Mouse (Mus musculus) heart, postnatal 0 days (tissue): ENCODE data around the gene Pip5k1b. TPM values are rescaled to one million over a fixed set of nuclear protein-coding genes. Genes with fewer than 3 reads are reported as not detected.

Experiments used
- ATAC-seq: fragments of 200-750 bp; cut with Nextera tagmentation; 2 replicates; pipeline ENCODE4 v1.8.0; 2017; ENCODE audit warnings: low read depth, moderate number of reproducible peaks, moderate library complexity; ENCODE audit not compliant: insufficient read depth
- DNase-seq: peaks from one replicate; pipeline ENCODE4 v3.0.0-alpha.2; 2016; ENCODE audit warnings: low spot score
- H3K27ac ChIP-seq: fragments of 300-500 bp; sonication (generic); 2 replicates; pipeline ENCODE4 v1.5.1; 2014; ENCODE audit warnings: low read depth, mild to moderate bottlenecking
- H3K27me3 ChIP-seq: fragments of 300-500 bp; sonication (generic); 2 replicates; pipeline ENCODE4 v1.6.1; 2014; ENCODE audit warnings: low read length, mixed read lengths; ENCODE audit not compliant: control insufficient read depth, insufficient read depth
- H3K36me3 ChIP-seq: fragments of 300-500 bp; sonication (generic); replicated peaks from 2 replicates; pipeline ENCODE4 v1.6.1; 2014; ENCODE audit warnings: low read length, mixed read lengths; ENCODE audit not compliant: control insufficient read depth, insufficient read depth
- H3K4me1 ChIP-seq: fragments of 300-500 bp; sonication (generic); 2 replicates; pipeline ENCODE4 v1.6.1; 2014; ENCODE audit warnings: antibody characterized with exemption; ENCODE audit not compliant: control insufficient read depth, insufficient read depth
- H3K4me2 ChIP-seq: fragments of 300-500 bp; sonication (generic); 2 replicates; pipeline ENCODE4 v1.6.1; 2014; ENCODE audit warnings: low read depth, mild to moderate bottlenecking, low read length, moderate library complexity
- H3K4me3 ChIP-seq: fragments of 300-500 bp; sonication (generic); 2 replicates; pipeline ENCODE4 v1.5.1; 2014; ENCODE audit warnings: low read depth, low read length
- H3K9ac ChIP-seq: fragments of 300-500 bp; sonication (generic); replicated peaks from 2 replicates; pipeline ENCODE4 v1.6.1; 2014; ENCODE audit warnings: low read depth, low read length, mixed read lengths
- H3K9me3 ChIP-seq: fragments of 300-500 bp; sonication (generic); replicated peaks from 2 replicates; pipeline ENCODE4 v1.6.1; 2016; ENCODE audit warnings: low read length; ENCODE audit not compliant: control insufficient read depth
- CTCF ChIP-seq: IDR thresholded peaks from 2 replicates; pipeline ENCODE4 v1.5.1; 2016; ENCODE audit warnings: antibody characterized with exemption, control low read depth, low read depth
- EP300 ChIP-seq: IDR thresholded peaks from 2 replicates; pipeline ENCODE4 v1.6.1; 2016; ENCODE audit warnings: antibody characterized with exemption, low read depth
- WGBS: fragments of 180-500 bp; shearing (Covaris S2); extraction: QIAGEN DNeasy Blood & Tissue Kit; methylation state at CpG from one replicate; pipeline ENCODE4 v1.1.7; 2014; 5-methylcytosine and 5-hydroxymethylcytosine counted together
- polyA plus RNA-seq: library from polyadenylated mRNA; unstranded; fragments of >200 nt; fragmentation: Nextera tagmentation; extraction: Ambion mirVana; gene quantifications from 2 replicates; pipeline ENCODE4 v1.2.1, GENCODE M21; 2015
- total RNA-seq: library from RNA; depleted of rRNA; stranded (reverse); fragments of >200 nt; gene quantifications from 2 replicates; pipeline ENCODE4 v1.2.3, GENCODE M21; 2014; ENCODE audit warnings: low replicate concordance

Gene Pip5k1b
- total and polyA plus RNA-seq, 2 experiments from 2014 or later: 14.0 to 19.2 TPM

- Histone ChIP-seq H3K4me2 (no peak overlapping the region), H3K36me3 (no peaks in the 10 kb centered on the region), H3K27me3 (no peaks in the 10 kb centered on the region), H3K4me3 (no peak overlapping the region), H3K4me1 (peaks cover 28% of the 10 kb centered on the region), H3K9ac (no peak overlapping the region), H3K27ac (peak overlapping the region; percentile 49), H3K9me3 (no peaks in the 10 kb centered on the region)
- no peak for ATAC-seq
- TF ChIP-seq CTCF: no peak
- no peak for TF ChIP-seq EP300
- WGBS: 84% methylated on average over 12 of the region's 12 CpGs
- no peak for DNase-seq
These were observed 242.9 kb downstream of the Pip5k1b start for GRCm38 (mm10) chr19:24312556-24313342.

GRCm38 (mm10) chr19:24312046-24312445 is 243.6 kb downstream of the Pip5k1b start:
- no peaks in the 10 kb centered on the region for H3K9me3 ChIP-seq
- WGBS: 28% methylated on average over 5 of the region's 5 CpGs
- H3K27ac ChIP-seq: peak overlapping the region; percentile 49
- H3K27me3 ChIP-seq: no peaks in the 10 kb centered on the region
- H3K4me2 ChIP-seq: no peak overlapping the region
- DNase-seq (peak; percentile 27), ATAC-seq (no peak)
- H3K9ac ChIP-seq: no peak overlapping the region
- H3K4me1 ChIP-seq: peaks cover 28% of the 10 kb centered on the region
- no peak overlapping the region for H3K4me3 ChIP-seq
- H3K36me3 ChIP-seq: no peaks in the 10 kb centered on the region
- TF ChIP-seq CTCF (no peak), EP300 (peak; percentile 47; the same call in 1 of the 2 replicates)

DNA sequence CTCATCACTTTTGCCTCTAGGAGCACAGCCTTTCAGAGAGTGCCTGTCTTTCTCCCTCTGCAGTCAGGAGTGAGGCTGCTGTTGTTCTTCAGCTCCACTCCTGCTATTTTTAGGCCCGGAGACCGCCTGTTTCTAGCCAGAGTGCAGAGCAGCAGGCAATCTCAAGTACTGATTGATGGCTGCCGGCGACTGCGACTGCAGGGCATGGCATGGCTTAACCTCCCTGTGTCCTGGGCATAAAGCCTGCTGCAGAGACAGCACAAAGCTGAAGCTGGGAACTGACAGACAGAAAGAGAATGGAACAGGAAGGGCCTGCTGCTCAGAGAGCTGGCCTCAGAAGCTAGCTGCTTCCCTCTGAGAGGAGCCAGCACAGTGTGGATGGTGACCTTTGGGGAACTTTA is 247.4 kb downstream of the Pip5k1b start:
- no peak overlapping the region for H3K4me3 ChIP-seq
- H3K9me3 ChIP-seq: no peaks in the 10 kb centered on the region
- peak overlapping the region; percentile 96 for H3K27ac ChIP-seq
- no peaks in the 10 kb centered on the region for H3K36me3 ChIP-seq
- H3K4me1 ChIP-seq: peaks cover under 1% of the 10 kb centered on the region; the same call in 1 of the 2 replicates
- peak; percentile 88 for ATAC-seq
- H3K4me2 ChIP-seq: peak overlapping the region; percentile 19; the same call in 1 of the 2 replicates
- H3K9ac ChIP-seq: 0 out of 2 replicates have a peak overlapping the region, but pooled peaks have one; percentile 3
- H3K27me3 ChIP-seq: no peaks in the 10 kb centered on the region
- peak; percentile 94 for DNase-seq
- 3% methylated on average over 5 of the region's 5 CpGs for WGBS
- TF ChIP-seq EP300: no peak; the same call in none of the 2 replicates
- TF ChIP-seq CTCF: 0 out of 2 replicates have a peak, but pooled peaks have one; percentile 4

- H3K27me3 ChIP-seq: no peaks in the 10 kb centered on the region
- DNase-seq: peak; percentile 82
- peak overlapping the region; percentile 96 for H3K27ac ChIP-seq
- peak; percentile 80 for ATAC-seq
- no peaks in the 10 kb centered on the region for H3K36me3 ChIP-seq
- H3K9ac ChIP-seq: 0 out of 2 replicates have a peak overlapping the region, but pooled peaks have one; percentile 3
- no peaks in the 10 kb centered on the region; the same call in 1 of the 2 replicates for H3K4me1 ChIP-seq
- no peak for TF ChIP-seq CTCF
- peak; percentile 87 for TF ChIP-seq EP300
- H3K9me3 ChIP-seq: no peaks in the 10 kb centered on the region
- H3K4me2 ChIP-seq: peak overlapping the region; percentile 19; the same call in 1 of the 2 replicates
- WGBS: 25% methylated on average over 13 of the region's 13 CpGs
- H3K4me3 ChIP-seq: no peak overlapping the region
These were observed 248.1 kb downstream of the Pip5k1b start for GRCm38 (mm10) chr19:24307271-24308221.

GRCm38 (mm10) chr19:24306351-24306750 is 249.3 kb downstream of the Pip5k1b start:
- no peaks in the 10 kb centered on the region for H3K36me3 ChIP-seq
- no peak overlapping the region for H3K27ac ChIP-seq
- no peak for DNase-seq
- H3K9ac ChIP-seq: no peak overlapping the region
- TF ChIP-seq CTCF (0 out of 2 replicates have a peak, but pooled peaks have one; percentile 5), EP300 (no peak)
- WGBS: 94% methylated on average over 5 of the region's 5 CpGs
- H3K9me3 ChIP-seq: no peaks in the 10 kb centered on the region
- H3K4me3 ChIP-seq: no peak overlapping the region
- H3K4me2 ChIP-seq: no peak overlapping the region
- no peaks in the 10 kb centered on the region; the same call in 1 of the 2 replicates for H3K4me1 ChIP-seq
- no peak for ATAC-seq
- no peaks in the 10 kb centered on the region for H3K27me3 ChIP-seq
